Mouse (Mus musculus): ENCODE measurements around the gene Smbd1. TPM values are rescaled to one million over a fixed set of nuclear protein-coding genes. Genes with fewer than 3 reads are reported as not detected.

The Smbd1 gene
- not detected in 2 replicates for polyA plus RNA-seq (2014; fragmentation: Nextera tagmentation; extraction: Ambion mirVana)

- Histone ChIP-seq H3K27me3 (ENCODE audit: insufficient read depth, low read length) (no peaks in the 10 kb centered on the region), H3K4me3 (ENCODE audit: low read depth, low read length) (no peak within 1 kb of the TSS), H3K27ac (ENCODE audit: low read depth) (no peak within 1 kb of the TSS), H3K4me1 (ENCODE audit: insufficient read depth) (peaks cover 10% of the 10 kb centered on the region; the same call in 1 of the 2 replicates), H3K36me3 (ENCODE audit: insufficient read depth) (no peaks in the 10 kb centered on the region), H3K9me3 (ENCODE audit: low read depth, low read length) (no peaks in the 10 kb centered on the region), H3K4me2 (no peak within 1 kb of the TSS), H3K9ac (no peak within 1 kb of the TSS)
- no peak for TF ChIP-seq CTCF (IDR thresholded peaks at IDR 0.05; ENCODE audit: low read depth)
- 79% methylated on average over 4 of the region's 4 CpGs for WGBS
- ATAC-seq (ENCODE audit: insufficient read depth) (no peak), DNase-seq (no peak)
Observed at GRCm38 (mm10) chr16:32810321-32810720, at the start of gene Smbd1. Smbd1 (minus strand) TSS chr16:32810477.

- H3K4me1 ChIP-seq (ENCODE audit: insufficient read depth) = no peaks in the 10 kb centered on the region
Observed at GRCm38 (mm10) chr16:32858771-32859636, 48.7 kb upstream of the Smbd1 start.

GRCm38 (mm10) chr16:32858356-32858755 lies 48.1 kb upstream of the Smbd1 start:
- H3K9me3 ChIP-seq (ENCODE audit: low read depth, low read length) = no peaks in the 10 kb centered on the region
- H3K27me3 ChIP-seq (ENCODE audit: insufficient read depth, low read length) = no peaks in the 10 kb centered on the region
- no peak for TF ChIP-seq CTCF (IDR thresholded peaks at IDR 0.05; ENCODE audit: low read depth)
- no peak overlapping the region for H3K4me2 ChIP-seq
- 57% methylated on average over 4 of the region's 4 CpGs for WGBS
- H3K27ac ChIP-seq (ENCODE audit: low read depth) = peak overlapping the region; percentile 52; the same call in 1 of the 2 replicates
- H3K4me3 ChIP-seq (ENCODE audit: low read depth, low read length) = no peak overlapping the region
- H3K36me3 ChIP-seq (ENCODE audit: insufficient read depth) = peaks cover 4% of the 10 kb centered on the region; the same call in 1 of the 2 replicates
- H3K9ac ChIP-seq = no peak overlapping the region
- no peak for DNase-seq
- H3K4me1 ChIP-seq (ENCODE audit: insufficient read depth) = no peaks in the 10 kb centered on the region
- ATAC-seq (ENCODE audit: insufficient read depth) = no peak

More at GRCm38 (mm10) chr16:32858771-32859636, 48.7 kb upstream of the Smbd1 start:
- Histone ChIP-seq H3K27me3 (ENCODE audit: insufficient read depth, low read length) (no peaks in the 10 kb centered on the region), H3K9ac (no peak overlapping the region), H3K4me2 (no peak overlapping the region), H3K36me3 (ENCODE audit: insufficient read depth) (peaks cover 3% of the 10 kb centered on the region; the same call in 1 of the 2 replicates), H3K4me3 (ENCODE audit: low read depth, low read length) (no peak overlapping the region), H3K27ac (ENCODE audit: low read depth) (peak overlapping the region; percentile 52; the same call in 1 of the 2 replicates), H3K9me3 (ENCODE audit: low read depth, low read length) (no peaks in the 10 kb centered on the region)
- WGBS = 55% methylated on average over 12 of the region's 12 CpGs
- DNase-seq (peak; percentile 29), ATAC-seq (ENCODE audit: insufficient read depth) (no peak)
- TF ChIP-seq CTCF (IDR thresholded peaks at IDR 0.05; ENCODE audit: low read depth) = no peak

GRCm38 (mm10) chr16:32856751-32857150 lies 46.5 kb upstream of the Smbd1 start:
- H3K27me3 ChIP-seq (ENCODE audit: insufficient read depth, low read length) = no peaks in the 10 kb centered on the region
- TF ChIP-seq CTCF (IDR thresholded peaks at IDR 0.05; ENCODE audit: low read depth) = no peak
- no peaks in the 10 kb centered on the region for H3K9me3 ChIP-seq (ENCODE audit: low read depth, low read length)
- no peak overlapping the region for H3K4me2 ChIP-seq
- ATAC-seq (ENCODE audit: insufficient read depth) = no peak
- WGBS = 81% methylated on average over 3 of the region's 3 CpGs
- H3K9ac ChIP-seq = no peak overlapping the region
- no peak overlapping the region for H3K4me3 ChIP-seq (ENCODE audit: low read depth, low read length)
- H3K36me3 ChIP-seq (ENCODE audit: insufficient read depth) = peaks cover 5% of the 10 kb centered on the region; the same call in 1 of the 2 replicates
- no peaks in the 10 kb centered on the region for H3K4me1 ChIP-seq (ENCODE audit: insufficient read depth)
- DNase-seq = no peak
- H3K27ac ChIP-seq (ENCODE audit: low read depth) = no peak overlapping the region

- no peak overlapping the region for H3K4me2 ChIP-seq
- no peaks in the 10 kb centered on the region for H3K9me3 ChIP-seq (ENCODE audit: low read depth, low read length)
- TF ChIP-seq CTCF (IDR thresholded peaks at IDR 0.05; ENCODE audit: low read depth) = no peak
- DNase-seq (peak; percentile 11), ATAC-seq (ENCODE audit: insufficient read depth) (no peak)
- H3K4me1 ChIP-seq (ENCODE audit: insufficient read depth) = no peaks in the 10 kb centered on the region
- H3K9ac ChIP-seq = no peak overlapping the region
- no peaks in the 10 kb centered on the region for H3K27me3 ChIP-seq (ENCODE audit: insufficient read depth, low read length)
- H3K27ac ChIP-seq (ENCODE audit: low read depth) = 0 out of 2 replicates have a peak overlapping the region, but pooled peaks have one; percentile 27
- H3K36me3 ChIP-seq (ENCODE audit: insufficient read depth) = peaks cover 7% of the 10 kb centered on the region; the same call in 1 of the 2 replicates
- 77% methylated on average over 2 of the region's 2 CpGs for WGBS
- H3K4me3 ChIP-seq (ENCODE audit: low read depth, low read length) = no peak overlapping the region
Observed at GRCm38 (mm10) chr16:32854050-32854571, 43.8 kb upstream of the Smbd1 start.

GRCm38 (mm10) chr16:32853492-32854049 lies 43.3 kb upstream of the Smbd1 start:
- H3K4me3 ChIP-seq (ENCODE audit: low read depth, low read length) = no peak overlapping the region
- 0 out of 2 replicates have a peak overlapping the region, but pooled peaks have one; percentile 8 for H3K4me2 ChIP-seq
- DNase-seq (peak; percentile 28), ATAC-seq (ENCODE audit: insufficient read depth) (no peak)
- WGBS = 77% methylated on average over 13 of the region's 13 CpGs
- H3K9ac ChIP-seq = no peak overlapping the region
- no peaks in the 10 kb centered on the region for H3K27me3 ChIP-seq (ENCODE audit: insufficient read depth, low read length)
- peaks cover 9% of the 10 kb centered on the region; the same call in 1 of the 2 replicates for H3K36me3 ChIP-seq (ENCODE audit: insufficient read depth)
- no peaks in the 10 kb centered on the region for H3K4me1 ChIP-seq (ENCODE audit: insufficient read depth)
- peak overlapping the region; percentile 72; the same call in 1 of the 2 replicates for H3K27ac ChIP-seq (ENCODE audit: low read depth)
- H3K9me3 ChIP-seq (ENCODE audit: low read depth, low read length) = no peaks in the 10 kb centered on the region
- TF ChIP-seq CTCF (IDR thresholded peaks at IDR 0.05; ENCODE audit: low read depth) = no peak
